In genomic region chrX:95711227-95712111, GRCm38 (mm10) we compare ENCODE assay signal across 8 mouse cellular contexts. TPM values are rescaled to one million over a fixed set of nuclear protein-coding genes. Genes with fewer than 3 reads are reported as not detected.
DNase-seq lines count a peak whose midpoint lies in the region; ATAC-seq and TF ChIP-seq lines count a peak whose summit lies in the region.

Zc3h12b (plus strand) TSS chrX:95711678.

- 18% methylated on average over 42 of the region's 46 CpGs for WGBS in hindbrain, embryonic 16.5 days

- H3K36me3 ChIP-seq in hindbrain, embryonic 16.5 days (ENCODE audit: control insufficient read depth, insufficient read depth, low read length) = no peaks in the 10 kb centered on the region

- intact Hi-C loops in gastrocnemius, adult 2 months (cut with DNase I) = no loop called here

- DNase-seq in cerebellum, postnatal 4 days (ENCODE audit: low spot score in 2 of 2) = peak; percentile 45 to 68
- DNase-seq in gastrocnemius, adult 2 months = peak; percentile 69
- DNase-seq in left cerebral cortex, adult 11 months (ENCODE audit: low spot score) = peak; percentile 57
- peak; percentile 10 for DNase-seq in lung, postnatal 25 days (ENCODE audit: low spot score)
- DNase-seq in retina, postnatal 1 day = peak; percentile 90
- peak; percentile 28 for DNase-seq in urinary bladder, adult 2 months (ENCODE audit: low spot score)

- peak within 1 kb of the TSS; percentile 63 for H3K27ac ChIP-seq in gastrocnemius, adult 2 months
- H3K27ac ChIP-seq in hindbrain, embryonic 16.5 days (ENCODE audit: low read depth, low read length) = peak within 1 kb of the TSS; percentile 82

- peak; percentile 41 for TF ChIP-seq CTCF in gastrocnemius, adult 2 months (IDR thresholded peaks at IDR 0.05)

- H3K9ac ChIP-seq in hindbrain, embryonic 16.5 days (ENCODE audit: low read depth, low read length) = peak within 1 kb of the TSS; percentile 70

- H3K4me3 ChIP-seq in gastrocnemius, adult 2 months = peak within 1 kb of the TSS; percentile 76
- H3K4me3 ChIP-seq in hindbrain, embryonic 16.5 days (ENCODE audit: low read length) = peak within 1 kb of the TSS; percentile 45

- no peaks in the 10 kb centered on the region; the same call in 1 of the 2 replicates for H3K4me1 ChIP-seq in hindbrain, embryonic 16.5 days (ENCODE audit: control insufficient read depth, insufficient read depth, low read depth, low read length)

- H3K9me3 ChIP-seq in hindbrain, embryonic 16.5 days (ENCODE audit: control insufficient read depth, low read length) = no peaks in the 10 kb centered on the region

- peak; percentile 87 for ATAC-seq in activated CD4-positive, CD25-positive, alpha-beta regulatory T cell, adult 4 months
- ATAC-seq in hindbrain, embryonic 16.5 days = peak; percentile 99

- H3K27me3 ChIP-seq in hindbrain, embryonic 16.5 days (replicated peaks; ENCODE audit: control insufficient read depth, insufficient read depth, low read length) = no peaks in the 10 kb centered on the region

- H3K4me2 ChIP-seq in hindbrain, embryonic 16.5 days (ENCODE audit: low read length) = peak within 1 kb of the TSS; percentile 54

RNA-seq across cellular contexts. Expression of gene Zc3h12b, which starts in this region (rescaled TPM):
- polyA plus RNA-seq in activated CD4-positive, CD25-positive, alpha-beta regulatory T cell, adult 4 months (2017; shearing (Covaris generic)) = 1 to 10 TPM in 1 of 2 experiments, under 1 TPM in 1; 0.69 to 1.2 TPM
- under 1 TPM; 0.45 to 0.61 TPM for total RNA-seq in gastrocnemius, adult 2 months (2021)
- 2.6 and 3.7 TPM in 2 replicates for polyA plus RNA-seq in hindbrain, embryonic 16.5 days (2015; fragmentation: Nextera tagmentation; extraction: Ambion mirVana)
- polyA plus RNA-seq in urinary bladder, adult 2 months (2012; rRNA removed) = 2.0 and 2.7 TPM in 2 replicates

Comparison
In these comparisons a context has a peak if more than half of its experiments do, and no peak if none do; other contexts are left out.
1. Peak in every context shown above with its lines: DNase-seq, ATAC-seq, H3K4me3 ChIP-seq and H3K27ac ChIP-seq.
2. Peak in DNase-seq, H3K4me3 ChIP-seq and H3K27ac ChIP-seq in gastrocnemius, adult 2 months; RNA of the gene not detected or under 1 TPM.
3. DNase-seq: peak in every context shown above with its lines; median percentile 90 in retina, postnatal 1 day; 69 in gastrocnemius, adult 2 months; 57 in left cerebral cortex, adult 11 months; 56 in cerebellum, postnatal 4 days; 28 in urinary bladder, adult 2 months; 10 in lung, postnatal 25 days.